Mouse (Mus musculus): ENCODE data around the gene Zfp575.
A peak's percentile ranks its signal among the peaks of the same experiment; 100 is the strongest.

Zfp575 gene

GRCm38 (mm10) chr7:24600941-24601597 is 13.6 kb upstream of the Zfp575 start:
- DNase-seq: peak; percentile 98

GRCm38 (mm10) chr7:24599211-24600067 is 12.0 kb upstream of the Zfp575 start:
- DNase-seq: peak; percentile 9

GRCm38 (mm10) chr7:24598121-24598520 is 10.7 kb upstream of the Zfp575 start:
- DNase-seq: no peak

GRCm38 (mm10) chr7:24595464-24595863 is 8.0 kb upstream of the Zfp575 start:
- DNase-seq: no peak

- peak; percentile 35 for DNase-seq
These were observed 6.9 kb upstream of the Zfp575 start for GRCm38 (mm10) chr7:24594309-24594803.

GRCm38 (mm10) chr7:24593621-24594308 is 6.3 kb upstream of the Zfp575 start:
- peak; percentile 89 for DNase-seq

GRCm38 (mm10) chr7:24592781-24593180 is 5.3 kb upstream of the Zfp575 start:
- DNase-seq: no peak

- no peak for DNase-seq
These were observed 4.7 kb upstream of the Zfp575 start for GRCm38 (mm10) chr7:24592163-24592562.

- no peak for DNase-seq
These were observed 4.3 kb upstream of the Zfp575 start for GRCm38 (mm10) chr7:24591735-24592134.

GRCm38 (mm10) chr7:24588336-24588735 is 895 bp upstream of the Zfp575 start:
- DNase-seq: no peak

GRCm38 (mm10) chr7:24586828-24587227 is 613 bp downstream of the Zfp575 start:
- peak; percentile 28 for DNase-seq

GRCm38 (mm10) chr7:24585995-24586394 is 1.4 kb downstream of the Zfp575 start:
- no peak for DNase-seq

- no peak for DNase-seq
These were observed 2.6 kb downstream of the Zfp575 start for GRCm38 (mm10) chr7:24584876-24585275.

GRCm38 (mm10) chr7:24577811-24578210 is 9.6 kb downstream of the Zfp575 start:
- DNase-seq: no peak

GRCm38 (mm10) chr7:24574224-24574796 is 13.1 kb downstream of the Zfp575 start:
- no peak for DNase-seq

- DNase-seq: peak; percentile 52
These were observed 15.0 kb downstream of the Zfp575 start for GRCm38 (mm10) chr7:24572455-24572854.

GRCm38 (mm10) chr7:24571071-24571470 is 16.4 kb downstream of the Zfp575 start:
- DNase-seq: no peak

GRCm38 (mm10) chr7:24568512-24568911 is 18.9 kb downstream of the Zfp575 start:
- DNase-seq: no peak

GRCm38 (mm10) chr7:24566206-24566605 is 21.2 kb downstream of the Zfp575 start:
- DNase-seq: no peak

- DNase-seq: no peak
These were observed 21.8 kb downstream of the Zfp575 start for GRCm38 (mm10) chr7:24565627-24566026.

GRCm38 (mm10) chr7:24564607-24565265 is 22.7 kb downstream of the Zfp575 start:
- peak; percentile 67 for DNase-seq

- DNase-seq: no peak
These were observed 23.6 kb downstream of the Zfp575 start for GRCm38 (mm10) chr7:24563837-24564206.

All from embryo, embryonic 11 days (tissue).